Comparison of ENCODE assay signal across 8 mouse cellular contexts in genomic region chr7:4844917-4845309, GRCm38 (mm10). TPM values are rescaled to one million over a fixed set of nuclear protein-coding genes. Genes with fewer than 3 reads are reported as not detected.
DNase-seq lines count a peak whose midpoint lies in the region; ATAC-seq lines count a peak whose summit lies in the region.

No protein-coding gene starts in this region.

- DNase-seq in heart, embryonic 10.5 days (ENCODE audit: low spot score): peak; percentile 82
- no peak for DNase-seq in heart, postnatal 25 days (ENCODE audit: low spot score)
- DNase-seq in layer of hippocampus, adult 9-11 months: peak; percentile 94
- peak; percentile 74 to 78 for DNase-seq in lung, adult 18-20 months
- DNase-seq in retina, embryonic 14.5 days (ENCODE audit: low spot score): peak; percentile 82
- DNase-seq in natural killer cell, adult 2 months (ENCODE audit: low spot score in 2 of 2): no peak

- no peaks in the 10 kb centered on the region for H3K36me3 ChIP-seq in heart, embryonic 10.5 days
- H3K36me3 ChIP-seq in embryonic facial prominence, embryonic 13.5 days: no peaks in the 10 kb centered on the region
- H3K36me3 ChIP-seq in hindbrain, embryonic 13.5 days: no peaks in the 10 kb centered on the region

- H3K27ac ChIP-seq in heart, embryonic 10.5 days: 0 out of 2 replicates have a peak overlapping the region, but pooled peaks have one; percentile 52
- H3K27ac ChIP-seq in embryonic facial prominence, embryonic 13.5 days: no peak overlapping the region
- peak overlapping the region; percentile 91 for H3K27ac ChIP-seq in hindbrain, embryonic 13.5 days

- peaks cover 28% of the 10 kb centered on the region for H3K4me1 ChIP-seq in heart, embryonic 10.5 days
- peaks cover 28% of the 10 kb centered on the region for H3K4me1 ChIP-seq in embryonic facial prominence, embryonic 13.5 days
- H3K4me1 ChIP-seq in hindbrain, embryonic 13.5 days (replicated peaks): peaks cover 42% of the 10 kb centered on the region

- peak; percentile 40 for ATAC-seq in embryonic facial prominence, embryonic 13.5 days (ENCODE audit: insufficient number of reproducible peaks, insufficient read depth, low FRiP score, low TSS enrichment, low read depth)
- peak; percentile 85 for ATAC-seq in hindbrain, embryonic 13.5 days (ENCODE audit: low FRiP score)

- peaks cover 86% of the 10 kb centered on the region for H3K27me3 ChIP-seq in heart, embryonic 10.5 days (ENCODE audit: insufficient read depth, poor library complexity, severe bottlenecking)
- H3K27me3 ChIP-seq in embryonic facial prominence, embryonic 13.5 days: peaks cover 79% of the 10 kb centered on the region
- peaks cover 14% of the 10 kb centered on the region for H3K27me3 ChIP-seq in hindbrain, embryonic 13.5 days

- H3K9ac ChIP-seq in embryonic facial prominence, embryonic 13.5 days: peak overlapping the region; percentile 66
- peak overlapping the region; percentile 80 for H3K9ac ChIP-seq in hindbrain, embryonic 13.5 days

- peak overlapping the region; percentile 94 for H3K4me2 ChIP-seq in embryonic facial prominence, embryonic 13.5 days
- H3K4me2 ChIP-seq in hindbrain, embryonic 13.5 days: peak overlapping the region; percentile 81

- peaks cover 6% of the 10 kb centered on the region; the same call in 1 of the 2 replicates for H3K9me3 ChIP-seq in heart, embryonic 10.5 days
- no peaks in the 10 kb centered on the region for H3K9me3 ChIP-seq in embryonic facial prominence, embryonic 13.5 days
- H3K9me3 ChIP-seq in hindbrain, embryonic 13.5 days: no peaks in the 10 kb centered on the region

- H3K4me3 ChIP-seq in heart, embryonic 10.5 days: peak overlapping the region; percentile 52
- H3K4me3 ChIP-seq in embryonic facial prominence, embryonic 13.5 days: peak overlapping the region; percentile 48
- peak overlapping the region; percentile 63 for H3K4me3 ChIP-seq in hindbrain, embryonic 13.5 days

- WGBS in heart, embryonic 10.5 days: under 1% methylated on average over 13 of the region's 13 CpGs
- WGBS in embryonic facial prominence, embryonic 13.5 days: 1% methylated on average over 13 of the region's 13 CpGs
- under 1% methylated on average over 13 of the region's 13 CpGs for WGBS in hindbrain, embryonic 13.5 days

- intact Hi-C loops in heart, postnatal 25 days (cut with DNase I): no loop called here

RNA-seq across cellular contexts. Expression of gene Shisa7, which starts 0.4 kb away (rescaled TPM):
- polyA plus RNA-seq in heart, embryonic 10.5 days (2016; fragmentation: Nextera tagmentation; extraction: Ambion mirVana): 0.14 TPM in 1 of 2 replicates, not detected in the other
- total RNA-seq in heart, postnatal 25 days (2021): under 1 TPM in 1 of 2 experiments, not detected in 1; 0.08 TPM
- polyA plus RNA-seq in embryonic facial prominence, embryonic 13.5 days (2015; fragmentation: Nextera tagmentation; extraction: Ambion mirVana): 0.39 and 0.63 TPM in 2 replicates
- 10.9 and 11.6 TPM in 2 replicates for polyA plus RNA-seq in hindbrain, embryonic 13.5 days (2015; fragmentation: Nextera tagmentation; extraction: Ambion mirVana)

RNA-seq across cellular contexts. Expression of gene Isoc2b, which starts 25.1 kb away (rescaled TPM):
- 3.9 TPM in 2 replicates for polyA plus RNA-seq in heart, embryonic 10.5 days (2016; fragmentation: Nextera tagmentation; extraction: Ambion mirVana)
- 1 to 10 TPM; 3.5 to 5.3 TPM for total RNA-seq in heart, postnatal 25 days (2021)
- 5.9 and 6.5 TPM in 2 replicates for polyA plus RNA-seq in embryonic facial prominence, embryonic 13.5 days (2015; fragmentation: Nextera tagmentation; extraction: Ambion mirVana)
- polyA plus RNA-seq in hindbrain, embryonic 13.5 days (2015; fragmentation: Nextera tagmentation; extraction: Ambion mirVana): 3.9 and 4.9 TPM in 2 replicates

RNA-seq across cellular contexts. Expression of gene Isoc2a, which starts 32.0 kb away (rescaled TPM):
- polyA plus RNA-seq in heart, embryonic 10.5 days (2016; fragmentation: Nextera tagmentation; extraction: Ambion mirVana): 1.3 TPM in 2 replicates
- 10 to 100 TPM; 40.5 to 44.4 TPM for total RNA-seq in heart, postnatal 25 days (2021)
- polyA plus RNA-seq in embryonic facial prominence, embryonic 13.5 days (2015; fragmentation: Nextera tagmentation; extraction: Ambion mirVana): 1.3 TPM in 2 replicates
- 0.75 and 0.78 TPM in 2 replicates for polyA plus RNA-seq in hindbrain, embryonic 13.5 days (2015; fragmentation: Nextera tagmentation; extraction: Ambion mirVana)

RNA-seq across cellular contexts. Expression of gene Ube2s, which starts 32.5 kb away (rescaled TPM):
- polyA plus RNA-seq in heart, embryonic 10.5 days (2016; fragmentation: Nextera tagmentation; extraction: Ambion mirVana): 337 and 447 TPM in 2 replicates
- total RNA-seq in heart, postnatal 25 days (2021): 10 to 100 TPM; 84.6 to 93.3 TPM
- polyA plus RNA-seq in embryonic facial prominence, embryonic 13.5 days (2015; fragmentation: Nextera tagmentation; extraction: Ambion mirVana): 347 and 400 TPM in 2 replicates
- 252 and 267 TPM in 2 replicates for polyA plus RNA-seq in hindbrain, embryonic 13.5 days (2015; fragmentation: Nextera tagmentation; extraction: Ambion mirVana)

RNA-seq across cellular contexts. Expression of gene Rpl28, which starts 52.2 kb away (rescaled TPM):
- 314 and 329 TPM in 2 replicates for polyA plus RNA-seq in heart, embryonic 10.5 days (2016; fragmentation: Nextera tagmentation; extraction: Ambion mirVana)
- 100 to 1,000 TPM; 489 to 533 TPM for total RNA-seq in heart, postnatal 25 days (2021)
- polyA plus RNA-seq in embryonic facial prominence, embryonic 13.5 days (2015; fragmentation: Nextera tagmentation; extraction: Ambion mirVana): 335 and 398 TPM in 2 replicates
- polyA plus RNA-seq in hindbrain, embryonic 13.5 days (2015; fragmentation: Nextera tagmentation; extraction: Ambion mirVana): 239 and 250 TPM in 2 replicates

Comparison
In these comparisons a context has a peak if more than half of its experiments do, and no peak if none do; other contexts are left out.
1. DNase-seq: peak in heart, embryonic 10.5 days (single experiment), layer of hippocampus, adult 9-11 months (single experiment), lung, adult 18-20 months (2 of 2) and retina, embryonic 14.5 days (single experiment); none in heart, postnatal 25 days (single experiment) and natural killer cell, adult 2 months (0 of 2).
2. Peak in every context shown above with its lines, with median percentiles within 50 percentile points of each other: H3K4me3 ChIP-seq.